Mouse (Mus musculus): ENCODE measurements around the gene Mog.
"Not testable (repeated sequence)": the region's sequence is repeated elsewhere in the genome, so short reads cannot be mapped to it uniquely, and the experiment has no call there.

The Mog gene

GRCm38 (mm10) chr17:37045611-37046311 is 22.6 kb upstream of the Mog start, which contains the start of gene Gabbr1:
Gene Gabbr1 (plus strand): TSS chr17:37045966.
- no peak for DNase-seq (ENCODE audit: low read depth)

DNA sequence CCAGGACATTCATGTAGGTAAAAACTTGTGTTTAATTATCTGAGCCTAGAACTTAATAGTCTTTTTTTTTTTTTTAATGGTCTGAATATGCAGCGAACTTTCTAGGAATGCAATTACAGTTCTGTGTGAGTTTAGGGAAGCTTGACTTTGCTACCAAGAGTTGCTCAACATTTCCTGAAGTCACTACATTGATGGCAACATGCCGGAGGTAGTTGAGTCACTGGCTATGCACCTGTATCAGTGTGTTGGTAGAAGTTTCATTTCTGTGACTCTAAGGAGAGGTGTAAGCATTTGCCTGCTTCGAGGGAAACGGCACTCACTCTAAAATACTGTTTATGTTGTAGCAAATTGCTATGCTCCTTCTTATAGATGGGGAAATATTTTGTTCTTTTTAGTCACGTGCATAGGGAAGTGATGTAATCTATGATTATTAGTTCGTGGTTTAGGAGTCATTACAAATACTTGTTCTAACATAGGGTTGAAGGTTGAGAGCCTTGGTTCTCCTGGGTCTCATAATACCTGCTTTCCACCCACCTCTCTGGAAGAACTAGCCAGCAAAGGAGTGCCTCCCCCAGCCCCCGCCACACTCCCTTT is 21.6 kb upstream of the Mog start:
- no peak for DNase-seq (ENCODE audit: low read depth)

- no peak for DNase-seq (ENCODE audit: low read depth)
Measured at GRCm38 (mm10) chr17:37039127-37039894, 16.1 kb upstream of the Mog start.

GRCm38 (mm10) chr17:37029162-37029561 is 6.0 kb upstream of the Mog start:
- DNase-seq (ENCODE audit: low read depth) = no peak

- peak; percentile 79 for DNase-seq (ENCODE audit: low read depth)
Measured at GRCm38 (mm10) chr17:37028683-37029120, 5.5 kb upstream of the Mog start.

DNA sequence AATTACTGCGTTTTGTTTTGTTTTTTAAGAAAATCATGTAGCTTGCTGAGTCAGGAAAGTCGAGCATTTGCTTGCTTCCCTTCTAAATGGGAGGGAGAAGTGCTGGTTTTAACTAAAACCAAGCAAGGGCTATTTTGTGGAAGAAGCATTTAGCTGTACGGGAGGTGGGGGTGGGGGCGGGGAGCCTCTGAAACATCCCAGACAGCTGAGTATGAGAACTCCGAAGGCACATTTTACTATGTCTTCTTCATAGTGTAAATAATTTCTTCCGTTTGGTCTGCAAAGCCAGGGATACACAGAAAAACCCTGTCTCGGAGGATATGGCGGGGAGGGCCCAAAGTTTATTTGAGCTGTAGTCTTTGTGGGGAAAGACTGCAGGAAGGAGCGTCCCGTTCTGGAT is 5.0 kb upstream of the Mog start:
- DNase-seq (ENCODE audit: low read depth) = no peak

- DNase-seq (ENCODE audit: low read depth) = no peak
Measured at GRCm38 (mm10) chr17:37027486-37027885, 4.3 kb upstream of the Mog start.

GRCm38 (mm10) chr17:37026425-37026824 is 3.2 kb upstream of the Mog start:
- DNase-seq (ENCODE audit: low read depth) = no peak

DNA sequence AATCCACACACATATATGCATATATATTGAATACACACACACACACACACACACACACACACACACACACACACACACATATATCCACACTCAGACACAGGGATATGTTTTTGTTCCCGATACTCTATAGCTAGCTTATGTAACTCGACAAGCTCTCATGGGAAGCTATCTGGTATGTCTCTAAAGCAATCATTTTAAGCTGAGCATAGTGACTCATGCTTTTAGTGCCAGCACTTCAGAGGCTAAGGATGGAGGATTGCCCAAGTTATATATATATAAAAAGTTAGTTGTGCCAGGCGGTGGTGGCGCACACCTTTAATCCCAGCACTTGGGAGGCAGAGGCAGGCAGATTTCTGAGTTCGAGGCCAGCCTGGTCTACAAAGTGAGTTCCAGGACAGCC is 4.0 kb downstream of the Mog start:
- not testable (repeated sequence) for DNase-seq (ENCODE audit: low read depth)

DNA sequence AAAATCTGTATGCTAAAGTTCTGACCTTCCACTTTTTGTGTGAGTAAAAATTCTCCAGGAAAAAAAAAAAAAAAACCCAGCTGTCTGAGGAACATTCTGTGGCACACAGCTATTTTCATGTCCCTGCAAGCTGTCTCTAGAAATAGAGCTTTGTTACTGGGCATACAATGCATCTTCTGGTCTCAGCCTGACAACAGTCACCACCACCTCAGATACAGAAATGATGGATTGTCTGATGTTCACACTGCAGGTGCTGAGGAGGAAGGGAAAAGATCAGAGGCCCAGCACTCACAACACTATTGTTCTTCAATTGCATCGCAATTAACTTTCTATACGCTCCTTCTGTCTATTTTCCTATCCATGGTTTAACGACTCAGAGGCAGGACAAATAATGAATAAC is 4.9 kb downstream of the Mog start:
- DNase-seq (ENCODE audit: low read depth) = no peak

- DNase-seq (ENCODE audit: low read depth) = no peak
Measured at GRCm38 (mm10) chr17:37016333-37016732, 6.9 kb downstream of the Mog start.

- DNase-seq (ENCODE audit: low read depth) = no peak
Measured at GRCm38 (mm10) chr17:37012141-37012540, 11.1 kb downstream of the Mog start.

GRCm38 (mm10) chr17:37011719-37012118 is 11.5 kb downstream of the Mog start:
- no peak for DNase-seq (ENCODE audit: low read depth)

GRCm38 (mm10) chr17:37009460-37010042 is 13.6 kb downstream of the Mog start:
- DNase-seq (ENCODE audit: low read depth) = no peak

GRCm38 (mm10) chr17:37008161-37008560 is 15.0 kb downstream of the Mog start:
- no peak for DNase-seq (ENCODE audit: low read depth)

DNA sequence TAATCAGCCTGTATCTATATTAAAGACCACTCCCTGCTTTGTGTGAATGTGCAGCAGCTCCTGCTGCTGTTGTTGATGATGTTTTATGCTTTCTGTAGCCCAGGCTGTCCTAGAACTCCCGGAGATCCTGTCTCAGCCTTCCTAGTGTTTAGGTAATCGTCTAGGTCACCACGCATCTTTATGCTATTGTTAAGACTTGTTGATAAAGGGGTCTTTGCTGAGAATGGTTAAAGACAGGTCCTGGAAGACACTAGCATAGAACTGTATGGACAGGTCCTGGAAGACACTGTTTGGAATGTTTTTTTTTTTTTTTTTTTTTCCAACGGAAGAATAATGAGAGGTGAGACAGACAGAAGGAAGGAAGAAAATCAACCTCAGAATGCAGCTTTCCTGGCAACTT is 19.8 kb downstream of the Mog start:
- no peak for DNase-seq (ENCODE audit: low read depth)

GRCm38 (mm10) chr17:37002364-37003330 is 20.6 kb downstream of the Mog start:
- peak; percentile 40 for DNase-seq (ENCODE audit: low read depth)

DNA sequence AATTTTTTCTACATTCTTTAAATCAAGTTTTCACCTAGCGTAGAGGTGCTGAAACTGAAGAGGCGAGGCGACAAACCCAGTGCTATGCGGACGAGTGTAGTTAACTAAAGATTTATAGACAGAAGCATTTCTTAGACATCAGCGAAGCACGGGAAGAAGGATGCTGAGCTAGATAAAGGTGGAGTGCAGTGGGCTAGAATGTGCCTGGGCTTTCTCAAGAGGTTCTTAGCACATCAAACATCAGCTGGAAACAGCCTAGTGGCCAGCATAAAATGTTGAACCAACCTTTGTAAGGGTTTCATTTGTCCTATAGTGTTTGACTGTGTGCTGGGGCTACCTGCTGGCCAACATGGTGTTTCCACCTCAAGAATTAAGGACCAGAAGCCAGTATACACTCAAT is 22.3 kb downstream of the Mog start, which contains the start of gene Zfp57:
Gene Zfp57, plus strand, starts transcription at position 301 of the 400 bp plus-strand sequence.
- no peak for DNase-seq (ENCODE audit: low read depth)

DNA sequence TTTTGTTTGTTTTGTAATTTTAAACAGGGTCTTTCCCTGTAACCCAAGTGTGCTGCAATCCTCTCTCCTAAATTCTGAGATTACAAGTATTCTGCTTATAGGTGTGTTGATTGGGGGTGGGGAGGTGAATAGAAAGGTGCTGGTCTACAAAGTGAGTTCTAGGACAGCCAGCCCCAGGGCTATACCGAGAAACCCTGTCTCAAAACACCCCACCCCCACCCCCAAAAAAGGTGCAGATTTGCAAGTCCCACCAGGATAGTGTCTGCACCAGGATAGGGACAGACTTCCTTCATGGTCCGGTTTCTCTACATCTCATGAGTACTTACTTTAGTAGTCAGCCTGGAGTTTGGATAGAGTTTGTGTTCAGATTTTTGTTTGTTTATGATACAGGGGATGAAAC is 24.7 kb downstream of the Mog start:
- DNase-seq (ENCODE audit: low read depth) = no peak

GRCm38 (mm10) chr17:36997033-36997735 is 26.0 kb downstream of the Mog start:
- peak; percentile 56 for DNase-seq (ENCODE audit: low read depth)

GRCm38 (mm10) chr17:36995448-36995847 is 27.8 kb downstream of the Mog start:
- DNase-seq (ENCODE audit: low read depth) = no peak
